ENCODE assay signal across 27 mouse cellular contexts in genomic region chr3:105602966-105603365, GRCm38 (mm10).
"Had no signal": no experiment of that assay in that cellular context is flagged by ENCODE, and none has a peak within 500 bp of the region (broad histone marks: within the 10 kb centered on the region; RNA-seq: fewer than 3 reads in every experiment).

No protein-coding gene starts in this region.

- H3K27me3 ChIP-seq: hindbrain, embryonic 13.5 days; hindbrain, embryonic 15.5 days; kidney, embryonic 15.5 days; limb, embryonic 13.5 days; limb, embryonic 15.5 days; liver, embryonic 12.5 days had no signal

- ATAC-seq: forebrain, postnatal 0 days; hindbrain, postnatal 0 days; intestine, embryonic 16.5 days; liver, embryonic 12.5 days had no signal

- H3K4me1 ChIP-seq: heart, embryonic 15.5 days; hindbrain, embryonic 13.5 days; hindbrain, embryonic 15.5 days; kidney, embryonic 15.5 days; limb, embryonic 13.5 days; limb, embryonic 15.5 days; liver, embryonic 12.5 days had no signal

- H3K9ac ChIP-seq: forebrain, postnatal 0 days; heart, embryonic 13.5 days; heart, embryonic 15.5 days; hindbrain, embryonic 13.5 days; hindbrain, embryonic 15.5 days; kidney, embryonic 15.5 days; limb, embryonic 13.5 days; limb, embryonic 15.5 days; liver, embryonic 12.5 days had no signal

- H3K4me3 ChIP-seq: heart, embryonic 13.5 days; heart, embryonic 15.5 days; hindbrain, embryonic 13.5 days; hindbrain, embryonic 15.5 days; kidney, embryonic 15.5 days; left cerebral cortex, adult 2 months; limb, embryonic 13.5 days; limb, embryonic 15.5 days; liver, embryonic 12.5 days had no signal

- H3K36me3 ChIP-seq: heart, embryonic 13.5 days; heart, embryonic 15.5 days; hindbrain, embryonic 13.5 days; hindbrain, embryonic 15.5 days; kidney, embryonic 15.5 days; limb, embryonic 13.5 days; limb, embryonic 15.5 days; liver, embryonic 12.5 days had no signal

- H3K9me3 ChIP-seq: heart, embryonic 13.5 days; heart, embryonic 15.5 days; hindbrain, embryonic 13.5 days; hindbrain, embryonic 15.5 days; kidney, embryonic 15.5 days; limb, embryonic 13.5 days; limb, embryonic 15.5 days; liver, embryonic 12.5 days had no signal

- DNase-seq: forebrain, postnatal 0 days; gastrocnemius, postnatal 14 days; gastrocnemius, postnatal 36 days; heart, adult 11 months; heart, postnatal 14 days; heart, postnatal 36 days; kidney, adult 11 months; kidney, adult 2 months; kidney, adult 9 months; kidney, postnatal 14 days; kidney, postnatal 36 days; layer of hippocampus, adult 9-11 months; layer of hippocampus, postnatal 36 days; left cerebral cortex, postnatal 4 days had no signal

- H3K4me2 ChIP-seq: heart, embryonic 11.5 days; heart, embryonic 13.5 days; heart, embryonic 15.5 days; hindbrain, embryonic 13.5 days; hindbrain, embryonic 15.5 days; kidney, embryonic 15.5 days; limb, embryonic 13.5 days; limb, embryonic 15.5 days; liver, embryonic 12.5 days had no signal

- H3K27ac ChIP-seq: heart, embryonic 13.5 days; heart, embryonic 15.5 days; hindbrain, embryonic 13.5 days; hindbrain, embryonic 15.5 days; hindbrain, postnatal 0 days; kidney, embryonic 15.5 days; kidney, postnatal 0 days; left cerebral cortex, adult 2 months; limb, embryonic 13.5 days; limb, embryonic 15.5 days; liver, embryonic 12.5 days had no signal
